ENCODE assay signal across 18 mouse cellular contexts in the genomic region with DNA sequence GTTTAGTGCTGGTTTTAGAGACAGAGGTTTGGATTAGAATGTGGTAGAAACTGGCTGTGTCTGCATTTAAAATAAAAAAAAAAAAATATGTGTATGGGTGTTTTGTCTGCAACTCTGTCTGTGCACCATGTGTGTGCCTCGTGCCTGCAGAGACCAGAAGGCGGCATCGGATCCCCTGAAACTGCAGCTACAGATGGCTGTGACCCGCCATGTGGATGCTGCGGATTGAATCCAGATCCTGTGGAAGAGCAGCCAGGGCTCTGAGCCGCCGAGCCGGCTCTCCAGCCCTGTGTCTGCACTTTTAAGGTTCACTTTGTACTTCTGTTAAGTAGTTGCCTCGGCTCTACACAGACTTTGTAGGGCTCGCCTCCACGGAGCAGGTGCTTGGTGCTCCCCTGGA. TPM values are rescaled to one million over a fixed set of nuclear protein-coding genes. Genes with fewer than 3 reads are reported as not detected.
DNase-seq lines count a peak whose midpoint lies in the region; ATAC-seq and TF ChIP-seq lines count a peak whose summit lies in the region.
"Had no signal": no experiment of that assay in that cellular context is flagged by ENCODE, and none has a peak within 500 bp of the region (broad histone marks: within the 10 kb centered on the region; RNA-seq: fewer than 3 reads in every experiment).

No protein-coding gene starts in this region.

- DNase-seq in right cerebral cortex, adult 18-20 months = peak; percentile 28
- DNase-seq in right cerebral cortex, adult 2 months (ENCODE audit: low spot score in 2 of 2) = no peak
- peak; percentile 59 to 70 for DNase-seq in layer of hippocampus, adult 2 months (ENCODE audit: low spot score in 2 of 2)
- DNase-seq in layer of hippocampus, postnatal 25 days (ENCODE audit: extremely low spot score in 1 of 2, low spot score in 1 of 2) = peak; percentile 35 to 49
- DNase-seq in heart, postnatal 25 days (ENCODE audit: low spot score) = no peak
- DNase-seq in B cell, adult 2 months = no peak
- DNase-seq: adrenal gland, postnatal 36 days; cerebellum, adult 11 months; cerebellum, adult 9-11 months; kidney, adult 9 months; kidney, postnatal 14 days; thymus, adult 18-20 months; thymus, postnatal 36 days had no signal

- H3K27ac ChIP-seq in layer of hippocampus, adult 2 months = no peak overlapping the region
- H3K27ac ChIP-seq: heart, embryonic 10.5 days; hindbrain, embryonic 15.5 days; macrophage had no signal

- H3K4me3 ChIP-seq in layer of hippocampus, adult 2 months = no peak overlapping the region
- H3K4me3 ChIP-seq: heart, embryonic 10.5 days; hindbrain, embryonic 15.5 days; limb, embryonic 15.5 days had no signal

- intact Hi-C loops in heart, postnatal 25 days (cut with DNase I) = no loop called here

- no peak for TF ChIP-seq CTCF in layer of hippocampus, adult 2 months (conservative IDR thresholded peaks at IDR 0.05)

- ATAC-seq in common myeloid progenitor, adult 5-6 weeks (replicated peaks; ENCODE audit: low read depth, poor library complexity, severe bottlenecking) = 0 out of 2 replicates have a peak, but pooled peaks have one; percentile 18

RNA-seq across cellular contexts. Expression of gene Papss1, which starts 29.8 kb away (rescaled TPM):
- 24.9 and 27.4 TPM in 2 replicates for total RNA-seq in common myeloid progenitor, adult 5-6 weeks (2017)
- total RNA-seq in layer of hippocampus, adult 2 months (2021) = 10 to 100 TPM; 69.9 to 71.0 TPM
- 10 to 100 TPM; 75.4 to 84.6 TPM for total RNA-seq in layer of hippocampus, postnatal 25 days (2021)
- 10 to 100 TPM; 12.2 to 12.4 TPM for total RNA-seq in heart, postnatal 25 days (2021)

Comparison
In these comparisons a context has a peak if more than half of its experiments do, and no peak if none do; other contexts are left out.
1. DNase-seq: peak in right cerebral cortex, adult 18-20 months (single experiment), layer of hippocampus, adult 2 months (2 of 2) and layer of hippocampus, postnatal 25 days (2 of 2); none in right cerebral cortex, adult 2 months (0 of 2), heart, postnatal 25 days (single experiment) and B cell, adult 2 months (0 of 2).